Mouse (Mus musculus) hindbrain, embryonic 11.5 days (tissue): ENCODE results near the gene Tcea3. TPM values are rescaled to one million over a fixed set of nuclear protein-coding genes. Genes with fewer than 3 reads are reported as not detected.
A peak's percentile ranks its signal among the peaks of the same experiment; 100 is the strongest.

Experiments
- ATAC-seq: fragments of 200-750 bp; cut with Nextera tagmentation; 2 replicates; pipeline ENCODE4 v1.8.0; 2017; ENCODE audit warnings: mild to moderate bottlenecking, moderate TSS enrichment, moderate library complexity; ENCODE audit not compliant: low FRiP score
- DNase-seq: peaks from one replicate; pipeline ENCODE4 v3.0.0-alpha.2; 2015; ENCODE audit warnings: low spot score
- H3K27ac ChIP-seq: fragments of 300-500 bp; sonication (generic); 2 replicates; pipeline ENCODE4 v1.5.1; 2014; ENCODE audit warnings: mild to moderate bottlenecking, low read depth, low read length
- H3K27me3 ChIP-seq: fragments of 300-500 bp; sonication (generic); 2 replicates; pipeline ENCODE4 v1.6.1; 2014; ENCODE audit warnings: mild to moderate bottlenecking, low read length, moderate library complexity, mixed read lengths; ENCODE audit not compliant: control insufficient read depth, insufficient read depth
- H3K36me3 ChIP-seq: fragments of 300-500 bp; sonication (generic); 2 replicates; pipeline ENCODE4 v1.6.1; 2014; ENCODE audit warnings: mild to moderate bottlenecking, low read length, moderate library complexity, mixed read lengths; ENCODE audit not compliant: control insufficient read depth, insufficient read depth
- H3K4me1 ChIP-seq: fragments of 300-500 bp; sonication (generic); replicated peaks from 2 replicates; pipeline ENCODE4 v1.6.1; 2014; ENCODE audit warnings: low read length, mixed read lengths; ENCODE audit not compliant: control insufficient read depth, insufficient read depth
- H3K4me2 ChIP-seq: fragments of 300-500 bp; sonication (generic); replicated peaks from 2 replicates; pipeline ENCODE4 v1.6.1; 2014; ENCODE audit warnings: mild to moderate bottlenecking, low read depth, low read length
- H3K4me3 ChIP-seq: fragments of 300-500 bp; sonication (generic); 2 replicates; pipeline ENCODE4 v1.5.1; 2014; ENCODE audit warnings: low read depth, low read length
- H3K9ac ChIP-seq: fragments of 300-500 bp; sonication (generic); 2 replicates; pipeline ENCODE4 v1.6.1; 2014; ENCODE audit warnings: low read depth, low read length
- H3K9me3 ChIP-seq: fragments of 300-500 bp; sonication (generic); 2 replicates; pipeline ENCODE4 v1.6.1; 2016; ENCODE audit warnings: low read length; ENCODE audit not compliant: control insufficient read depth
- WGBS: fragments of 180-500 bp; shearing (Covaris S2); extraction: QIAGEN DNeasy Blood & Tissue Kit; methylation state at CpG from one replicate; pipeline ENCODE4 v1.1.7; 2014; 5-methylcytosine and 5-hydroxymethylcytosine counted together
- polyA plus RNA-seq: library from polyadenylated mRNA; unstranded; fragments of >200 nt; fragmentation: Nextera tagmentation; extraction: Ambion mirVana; gene quantifications from 2 replicates; pipeline ENCODE4 v1.2.1, GENCODE M21; 2014

The Tcea3 gene
- polyA plus RNA-seq, 1 experiment from 2014 or later, result 5.2 TPM

- no peak overlapping the region for H3K9ac ChIP-seq
- 77% methylated on average over 8 of the region's 8 CpGs for WGBS
- no peaks in the 10 kb centered on the region for H3K9me3 ChIP-seq
- H3K4me1 ChIP-seq, result peaks cover 10% of the 10 kb centered on the region; the same call in 1 of the 2 replicates
- H3K4me2 ChIP-seq, result no peak overlapping the region
- H3K4me3 ChIP-seq, result no peak overlapping the region
- H3K36me3 ChIP-seq, result no peaks in the 10 kb centered on the region
- no peak for ATAC-seq
- no peaks in the 10 kb centered on the region for H3K27me3 ChIP-seq
- DNase-seq, result no peak
- no peak overlapping the region for H3K27ac ChIP-seq
These were observed 33.6 kb downstream of the Tcea3 start for GRCm38 (mm10) chr4:136281097-136281496.

- peaks cover 10% of the 10 kb centered on the region; the same call in 1 of the 2 replicates for H3K4me1 ChIP-seq
- no peaks in the 10 kb centered on the region for H3K9me3 ChIP-seq
- no peak overlapping the region for H3K4me3 ChIP-seq
- no peak overlapping the region for H3K27ac ChIP-seq
- no peak overlapping the region for H3K9ac ChIP-seq
- WGBS, result 55% methylated on average over 9 of the region's 9 CpGs
- H3K4me2 ChIP-seq, result no peak overlapping the region
- no peaks in the 10 kb centered on the region for H3K36me3 ChIP-seq
- DNase-seq, result no peak
- no peak for ATAC-seq
- H3K27me3 ChIP-seq, result no peaks in the 10 kb centered on the region
These were observed 34.1 kb downstream of the Tcea3 start for GRCm38 (mm10) chr4:136281611-136282010.

GRCm38 (mm10) chr4:136282621-136283480 lies 35.3 kb downstream of the Tcea3 start:
- H3K4me1 ChIP-seq, result peaks cover 10% of the 10 kb centered on the region; the same call in 1 of the 2 replicates
- peak overlapping the region; percentile 16; the same call in 1 of the 2 replicates for H3K9ac ChIP-seq
- H3K9me3 ChIP-seq, result no peaks in the 10 kb centered on the region
- ATAC-seq (no peak), DNase-seq (peak; percentile 60)
- no peak overlapping the region for H3K4me3 ChIP-seq
- no peaks in the 10 kb centered on the region for H3K36me3 ChIP-seq
- H3K4me2 ChIP-seq, result no peak overlapping the region
- 28% methylated on average over 10 of the region's 10 CpGs for WGBS
- no peak overlapping the region for H3K27ac ChIP-seq
- H3K27me3 ChIP-seq, result no peaks in the 10 kb centered on the region

- Histone ChIP-seq H3K36me3 (0 out of 2 replicates have a peak, but pooled peaks cover 5% of the 10 kb centered on the region), H3K4me3 (no peak overlapping the region), H3K9ac (no peak overlapping the region), H3K27ac (no peak overlapping the region), H3K4me2 (no peak overlapping the region), H3K27me3 (peaks cover 1% of the 10 kb centered on the region), H3K4me1 (peaks cover 10% of the 10 kb centered on the region; the same call in 1 of the 2 replicates), H3K9me3 (no peaks in the 10 kb centered on the region)
- WGBS, result 14% methylated on average over 2 of the region's 2 CpGs
- ATAC-seq, result no peak
- DNase-seq, result peak; percentile 22
These were observed 36.3 kb downstream of the Tcea3 start for GRCm38 (mm10) chr4:136283783-136284182.

GRCm38 (mm10) chr4:136284455-136284854 lies 36.9 kb downstream of the Tcea3 start, which contains the start of gene Zfp46:
Gene Zfp46, plus strand, starts transcription at chr4:136284683.
- DNase-seq, result no peak
- 49% methylated on average over 5 of the region's 5 CpGs for WGBS
- no peak for ATAC-seq
- Histone ChIP-seq H3K36me3 (0 out of 2 replicates have a peak, but pooled peaks cover 5% of the 10 kb centered on the region), H3K4me1 (peaks cover 10% of the 10 kb centered on the region; the same call in 1 of the 2 replicates), H3K9me3 (no peaks in the 10 kb centered on the region), H3K4me2 (peak within 1 kb of the TSS; percentile 67), H3K27ac (peak within 1 kb of the TSS; percentile 86), H3K9ac (peak within 1 kb of the TSS; percentile 68), H3K4me3 (peak within 1 kb of the TSS; percentile 44), H3K27me3 (peaks cover 6% of the 10 kb centered on the region)

GRCm38 (mm10) chr4:136284891-136285290 lies 37.4 kb downstream of the Tcea3 start:
- H3K4me3 ChIP-seq, result peak overlapping the region; percentile 44
- peaks cover 12% of the 10 kb centered on the region for H3K4me1 ChIP-seq
- peak overlapping the region; percentile 68 for H3K9ac ChIP-seq
- H3K27ac ChIP-seq, result peak overlapping the region; percentile 86
- H3K36me3 ChIP-seq, result 0 out of 2 replicates have a peak, but pooled peaks cover 6% of the 10 kb centered on the region
- DNase-seq (no peak), ATAC-seq (no peak; the same call in 1 of the 2 replicates)
- H3K4me2 ChIP-seq, result peak overlapping the region; percentile 67
- peaks cover 10% of the 10 kb centered on the region for H3K27me3 ChIP-seq
- no peaks in the 10 kb centered on the region for H3K9me3 ChIP-seq
- 48% methylated on average over 6 of the region's 6 CpGs for WGBS

- Histone ChIP-seq H3K4me3 (peak overlapping the region; percentile 44), H3K36me3 (peaks cover 9% of the 10 kb centered on the region; the same call in 1 of the 2 replicates), H3K4me2 (peak overlapping the region; percentile 67), H3K9me3 (no peaks in the 10 kb centered on the region), H3K27me3 (peaks cover 15% of the 10 kb centered on the region), H3K27ac (peak overlapping the region; percentile 86), H3K4me1 (peaks cover 17% of the 10 kb centered on the region), H3K9ac (peak overlapping the region; percentile 68)
- ATAC-seq (peak; percentile 95), DNase-seq (peak; percentile 93)
- under 1% methylated on average over 25 of the region's 25 CpGs for WGBS
These were observed 37.9 kb downstream of the Tcea3 start for GRCm38 (mm10) chr4:136285348-136285810.

GRCm38 (mm10) chr4:136285811-136286371 lies 38.4 kb downstream of the Tcea3 start:
- Histone ChIP-seq H3K4me3 (peak overlapping the region; percentile 44), H3K4me1 (peaks cover 21% of the 10 kb centered on the region), H3K9me3 (no peaks in the 10 kb centered on the region), H3K27ac (peak overlapping the region; percentile 86), H3K36me3 (peaks cover 10% of the 10 kb centered on the region; the same call in 1 of the 2 replicates), H3K9ac (peak overlapping the region; percentile 69), H3K27me3 (peaks cover 18% of the 10 kb centered on the region), H3K4me2 (peak overlapping the region; percentile 67)
- WGBS, result under 1% methylated on average over 29 of the region's 29 CpGs
- peak; percentile 92 for ATAC-seq
- DNase-seq, result peak; percentile 95
